Mouse (Mus musculus) liver, postnatal 0 days (tissue): ENCODE measurements around the gene Tnc.

Experiments
- CTCF ChIP-seq: sonication (generic); IDR thresholded peaks from 2 replicates; pipeline ENCODE4 v1.5.1; 2016; ENCODE audit warnings: antibody characterized with exemption, low read depth
- EP300 ChIP-seq: IDR thresholded peaks from 2 replicates; pipeline ENCODE4 v1.6.1; 2016; ENCODE audit warnings: antibody characterized with exemption, low read depth, mild to moderate bottlenecking

GRCm38 (mm10) chr4:64005198-64005597 is 41.6 kb downstream of the Tnc start:
- no peak for TF ChIP-seq EP300
- TF ChIP-seq CTCF, result no peak
